Mouse (Mus musculus) ES-Bruce4 (cell line): ENCODE data around the gene Fkbp5. TPM values are rescaled to one million over a fixed set of nuclear protein-coding genes. Genes with fewer than 3 reads are reported as not detected.

Experiments used
- H3K27ac ChIP-seq: 2 replicates; pipeline ENCODE4 v1.5.1; 2012; ENCODE audit warnings: low read length, inconsistent platforms; ENCODE audit not compliant: insufficient read depth
- H3K27me3 ChIP-seq: 2 replicates; pipeline ENCODE4 v1.6.1; 2012; ENCODE audit warnings: mild to moderate bottlenecking, low read length, inconsistent platforms; ENCODE audit not compliant: control insufficient read depth, poor library complexity, insufficient read depth, severe bottlenecking
- H3K36me3 ChIP-seq: 2 replicates; pipeline ENCODE4 v1.6.1; 2012; ENCODE audit warnings: inconsistent platforms, mild to moderate bottlenecking, low read length, moderate library complexity; ENCODE audit not compliant: control insufficient read depth, poor library complexity, insufficient read depth, severe bottlenecking
- H3K4me1 ChIP-seq: one replicate; pipeline ENCODE4 v1.8.1; 2011; ENCODE audit warnings: low read length; ENCODE audit not compliant: control insufficient read depth, insufficient read depth
- H3K4me3 ChIP-seq: 2 replicates; pipeline ENCODE4 v1.5.1; 2011; ENCODE audit warnings: low read depth, mild to moderate bottlenecking, low read length
- H3K9ac ChIP-seq: 2 replicates; pipeline ENCODE4 v1.6.1; 2012; ENCODE audit warnings: low read depth, mild to moderate bottlenecking, inconsistent platforms; ENCODE audit not compliant: poor library complexity, severe bottlenecking
- H3K9me3 ChIP-seq: replicated peaks from 2 replicates; pipeline ENCODE4 v1.6.1; 2012; ENCODE audit warnings: mild to moderate bottlenecking, low read length, inconsistent platforms; ENCODE audit not compliant: control insufficient read depth, poor library complexity, insufficient read depth, severe bottlenecking
- CTCF ChIP-seq: IDR thresholded peaks from one replicate; pipeline ENCODE4 v1.8.1; 2011; ENCODE audit warnings: low read depth, low read length
- EP300 ChIP-seq: IDR thresholded peaks from 2 replicates; pipeline ENCODE4 v1.6.1; 2011; ENCODE audit warnings: low read depth, low read length; ENCODE audit not compliant: insufficient read depth
- POLR2A ChIP-seq: IDR thresholded peaks from one replicate; pipeline ENCODE4 v1.8.1; 2011; ENCODE audit warnings: low read length; ENCODE audit not compliant: insufficient read depth
- polyA plus RNA-seq: library from polyadenylated mRNA; stranded (reverse); fragments of >200 nt; gene quantifications from 2 replicates; pipeline ENCODE4 v1.2.4, GENCODE M21; 2011; ENCODE audit warnings: low read depth; ENCODE audit not compliant: missing spikeins, insufficient read depth, insufficient read length

The Fkbp5 gene
- polyA plus RNA-seq, 1 experiment: 67.1 TPM

DNA sequence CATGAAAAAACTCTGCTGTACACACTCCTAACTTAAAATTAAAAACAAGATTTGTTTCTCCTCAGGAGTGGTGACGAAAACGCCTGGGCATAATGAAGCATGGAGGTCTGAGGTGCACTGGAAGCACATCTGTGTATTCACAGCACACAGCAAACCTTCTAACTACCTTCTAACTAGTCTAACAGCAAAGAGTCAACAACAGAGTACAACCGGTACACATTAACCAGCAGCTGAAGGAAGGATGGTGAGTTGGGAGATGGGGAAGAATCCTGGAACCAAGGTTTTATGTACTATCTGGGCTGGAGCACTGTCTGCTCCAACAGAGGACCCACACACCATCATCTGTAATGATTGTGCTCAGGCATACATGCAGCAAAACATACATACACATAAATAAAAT lies 65.4 kb downstream of the Fkbp5 start:
- H3K9ac ChIP-seq: no peak overlapping the region
- TF ChIP-seq POLR2A (no peak), EP300 (no peak), CTCF (no peak)
- no peaks in the 10 kb centered on the region for H3K36me3 ChIP-seq
- H3K4me3 ChIP-seq: no peak overlapping the region
- H3K27me3 ChIP-seq: no peaks in the 10 kb centered on the region
- no peak overlapping the region for H3K27ac ChIP-seq
- H3K4me1 ChIP-seq: no peaks in the 10 kb centered on the region
- H3K9me3 ChIP-seq: no peaks in the 10 kb centered on the region

DNA sequence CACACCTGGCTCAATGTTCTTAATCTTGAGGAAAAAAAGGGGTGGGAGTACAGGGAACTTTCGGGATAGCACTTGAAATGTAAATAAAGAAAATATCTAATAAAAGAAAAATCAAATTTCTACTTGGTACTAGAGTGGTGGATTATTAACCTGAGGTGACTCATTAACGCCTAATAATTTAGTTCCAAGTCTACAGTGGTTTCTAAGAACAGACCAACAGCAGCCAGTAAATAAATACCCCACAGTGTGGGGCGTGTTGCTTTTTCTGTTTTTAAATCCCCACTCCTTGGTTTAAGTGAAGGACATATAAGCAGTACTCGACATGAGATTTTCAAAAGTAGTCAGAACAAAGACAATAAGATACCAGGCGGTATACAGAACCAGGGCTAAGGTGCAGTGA lies 65.8 kb downstream of the Fkbp5 start:
- Histone ChIP-seq H3K4me1 (no peaks in the 10 kb centered on the region), H3K9ac (no peak overlapping the region), H3K27me3 (no peaks in the 10 kb centered on the region), H3K36me3 (no peaks in the 10 kb centered on the region), H3K27ac (no peak overlapping the region), H3K4me3 (no peak overlapping the region), H3K9me3 (no peaks in the 10 kb centered on the region)
- no peak for TF ChIP-seq EP300

DNA sequence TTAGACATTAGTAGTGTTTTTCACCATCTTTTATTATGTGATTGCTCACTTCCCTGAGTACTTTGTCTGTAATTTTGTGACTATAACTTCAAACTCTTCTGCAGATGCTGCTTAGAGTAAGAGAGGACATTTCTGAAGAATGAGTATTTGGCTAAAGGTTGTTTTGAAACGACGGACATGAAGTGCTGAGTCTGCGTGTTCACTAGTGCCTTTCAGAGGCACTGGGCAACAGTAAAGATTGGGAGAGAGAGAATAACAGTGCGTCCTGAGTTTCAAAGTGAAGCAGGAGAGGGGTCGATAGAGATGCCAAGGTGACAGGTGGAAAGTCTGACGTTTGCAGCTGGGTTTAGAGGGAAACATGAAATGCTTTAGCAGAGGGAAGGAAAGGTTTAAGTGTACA lies 69.1 kb downstream of the Fkbp5 start:
- TF ChIP-seq CTCF (no peak), EP300 (no peak), POLR2A (no peak)
- no peaks in the 10 kb centered on the region for H3K36me3 ChIP-seq
- no peak overlapping the region for H3K27ac ChIP-seq
- H3K9ac ChIP-seq: no peak overlapping the region
- H3K4me1 ChIP-seq: no peaks in the 10 kb centered on the region
- no peak overlapping the region for H3K4me3 ChIP-seq
- no peaks in the 10 kb centered on the region for H3K9me3 ChIP-seq
- H3K27me3 ChIP-seq: no peaks in the 10 kb centered on the region

DNA sequence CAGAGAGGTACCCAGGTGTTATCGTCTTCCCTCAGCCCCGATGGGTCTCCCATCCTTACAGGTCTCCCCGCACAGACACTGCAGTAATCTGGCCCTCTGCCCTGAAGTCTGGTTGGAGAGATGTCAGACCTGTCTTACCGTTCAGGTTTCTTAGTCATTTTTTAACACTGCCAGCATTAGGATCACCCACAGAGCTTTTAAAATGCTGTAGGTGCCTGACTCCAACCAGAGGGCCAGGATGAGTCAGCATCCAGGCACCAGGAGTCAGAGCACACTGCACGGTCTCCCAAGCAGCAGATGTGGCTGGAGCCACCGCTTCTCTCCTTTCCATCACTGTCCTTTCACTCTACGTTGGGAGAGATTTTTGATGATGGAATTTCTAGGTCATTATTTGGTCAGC lies 69.5 kb downstream of the Fkbp5 start:
- no peak overlapping the region for H3K27ac ChIP-seq
- no peaks in the 10 kb centered on the region for H3K36me3 ChIP-seq
- no peak overlapping the region for H3K4me3 ChIP-seq
- no peaks in the 10 kb centered on the region for H3K4me1 ChIP-seq
- H3K27me3 ChIP-seq: no peaks in the 10 kb centered on the region
- H3K9ac ChIP-seq: no peak overlapping the region
- TF ChIP-seq POLR2A (no peak), CTCF (no peak), EP300 (no peak)
- no peaks in the 10 kb centered on the region for H3K9me3 ChIP-seq

DNA sequence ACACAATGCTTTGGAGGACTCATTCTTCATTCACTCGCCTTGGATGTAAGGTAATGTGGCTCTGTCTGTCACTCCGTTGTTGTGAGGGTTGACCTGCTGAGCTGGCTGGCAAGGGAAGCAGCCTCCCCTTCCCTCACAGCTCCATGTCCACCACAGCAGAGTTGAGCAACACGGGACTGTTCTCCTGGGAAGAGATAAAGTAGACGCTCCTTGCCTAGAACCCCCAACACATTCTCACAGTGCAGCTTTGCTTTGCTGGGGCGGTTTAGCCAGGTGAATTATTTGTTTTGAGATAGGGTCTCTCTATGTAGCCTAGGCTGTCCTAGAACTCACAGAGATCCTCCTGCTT lies 70.5 kb downstream of the Fkbp5 start:
- no peak overlapping the region for H3K27ac ChIP-seq
- TF ChIP-seq CTCF (no peak), EP300 (no peak), POLR2A (no peak)
- no peaks in the 10 kb centered on the region for H3K36me3 ChIP-seq
- no peaks in the 10 kb centered on the region for H3K9me3 ChIP-seq
- no peak overlapping the region for H3K4me3 ChIP-seq
- H3K9ac ChIP-seq: no peak overlapping the region
- H3K4me1 ChIP-seq: no peaks in the 10 kb centered on the region
- H3K27me3 ChIP-seq: no peaks in the 10 kb centered on the region

DNA sequence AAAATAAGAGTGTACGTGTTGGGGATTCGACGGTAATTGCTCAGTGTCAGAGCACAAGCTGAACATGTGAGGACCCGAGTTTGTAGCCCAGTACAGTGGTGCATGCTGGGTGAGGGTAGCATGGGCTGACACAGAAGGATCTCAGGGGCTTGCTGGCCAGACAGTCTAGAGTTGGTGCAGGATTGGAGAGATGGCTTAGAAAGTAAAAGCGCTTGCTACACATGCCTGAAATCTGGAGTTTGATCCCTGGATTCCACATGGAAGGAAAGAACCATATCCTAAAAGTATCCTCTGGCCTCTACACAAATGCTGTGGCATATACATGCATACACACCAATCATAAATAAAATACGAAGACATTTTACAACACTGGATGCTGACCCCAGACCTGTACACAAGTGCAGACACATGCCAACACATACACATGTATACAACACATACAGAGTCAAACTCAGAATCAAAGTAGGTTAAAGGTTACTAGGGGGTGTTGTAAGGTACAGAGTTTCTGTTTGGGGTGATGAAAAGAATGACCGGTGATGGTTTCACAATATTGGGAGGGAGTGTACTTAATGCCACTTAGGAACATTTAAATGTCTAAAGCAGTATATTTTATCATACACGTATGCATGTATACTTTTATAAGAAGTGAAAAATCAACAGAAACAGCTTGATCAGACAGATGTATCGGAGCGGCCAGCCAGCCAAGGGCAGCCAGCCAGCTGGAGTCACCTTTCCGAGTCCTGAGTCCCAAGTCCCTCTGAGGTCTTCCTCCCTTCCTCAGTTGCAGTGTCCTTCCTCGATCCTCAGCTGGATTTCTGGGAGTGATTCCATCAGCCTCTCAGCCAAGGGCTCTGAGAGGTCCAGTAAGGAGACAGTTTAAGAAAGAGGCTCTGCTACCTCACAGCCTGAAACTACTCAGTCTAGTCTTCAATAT lies 71.2 kb downstream of the Fkbp5 start:
- no peak overlapping the region for H3K27ac ChIP-seq
- TF ChIP-seq CTCF (no peak), EP300 (no peak), POLR2A (no peak)
- H3K4me1 ChIP-seq: no peaks in the 10 kb centered on the region
- no peak overlapping the region for H3K9ac ChIP-seq
- H3K27me3 ChIP-seq: no peaks in the 10 kb centered on the region
- peaks cover 2% of the 10 kb centered on the region; the same call in 1 of the 2 replicates for H3K36me3 ChIP-seq
- H3K9me3 ChIP-seq: no peaks in the 10 kb centered on the region
- H3K4me3 ChIP-seq: no peak overlapping the region
